Mouse (Mus musculus) midbrain, embryonic 14.5 days (tissue): ENCODE measurements at regions not wholly inside any gene's neighbourhood (a gene's known extent, or its start where the extent isn't known, plus 50 kb on each side); places are given as distances from the start of the nearest gene placed in this dataset.
A peak's percentile ranks its signal among the peaks of the same experiment; 100 is the strongest.

ENCODE experiments used
- ATAC-seq: fragments of 200-750 bp; cut with Nextera tagmentation; 2 replicates; pipeline ENCODE4 v1.8.0; 2017; ENCODE audit warnings: moderate number of reproducible peaks, moderate library complexity; ENCODE audit not compliant: low FRiP score, low TSS enrichment
- DNase-seq: peaks from one replicate; pipeline ENCODE4 v3.0.0-alpha.2; 2015
- H3K27ac ChIP-seq: fragments of 300-500 bp; sonication (generic); replicated peaks from 2 replicates; pipeline ENCODE4 v1.5.1; 2014; ENCODE audit warnings: mild to moderate bottlenecking, low read depth, low read length, moderate library complexity
- H3K27me3 ChIP-seq: fragments of 300-500 bp; sonication (generic); 2 replicates; pipeline ENCODE4 v1.6.1; 2014; ENCODE audit warnings: low read length, control low read depth, mixed read lengths; ENCODE audit not compliant: control insufficient read depth, insufficient read depth
- H3K36me3 ChIP-seq: fragments of 300-500 bp; sonication (generic); 2 replicates; pipeline ENCODE4 v1.6.1; 2014; ENCODE audit warnings: low read length, control low read depth; ENCODE audit not compliant: control insufficient read depth, insufficient read depth
- H3K4me1 ChIP-seq: fragments of 300-500 bp; sonication (generic); 2 replicates; pipeline ENCODE4 v1.6.1; 2014; ENCODE audit warnings: mild to moderate bottlenecking, antibody characterized with exemption, low read length, control low read depth; ENCODE audit not compliant: control insufficient read depth, insufficient read depth
- H3K4me2 ChIP-seq: fragments of 300-500 bp; sonication (generic); 2 replicates; pipeline ENCODE4 v1.6.1; 2014; ENCODE audit warnings: mild to moderate bottlenecking, low read length, moderate library complexity
- H3K4me3 ChIP-seq: fragments of 300-500 bp; sonication (generic); replicated peaks from 2 replicates; pipeline ENCODE4 v1.5.1; 2014; ENCODE audit warnings: low read depth, low read length
- H3K9ac ChIP-seq: fragments of 300-500 bp; sonication (generic); replicated peaks from 2 replicates; pipeline ENCODE4 v1.6.1; 2014; ENCODE audit warnings: mild to moderate bottlenecking, low read length, moderate library complexity
- H3K9me3 ChIP-seq: fragments of 300-500 bp; sonication (generic); 2 replicates; pipeline ENCODE4 v1.6.1; 2016; ENCODE audit warnings: low read length, control low read depth, mixed read lengths; ENCODE audit not compliant: control insufficient read depth
- WGBS: fragments of 180-500 bp; shearing (Covaris S2); extraction: QIAGEN DNeasy Blood & Tissue Kit; methylation state at CpG from one replicate; pipeline ENCODE4 v1.1.7; 2014; 5-methylcytosine and 5-hydroxymethylcytosine counted together

GRCm38 (mm10) chr11:6893734-6894133, 56.3 kb upstream of the Gm11983 start:
- WGBS = 84% methylated on average over 1 of the region's 1 CpGs
- Histone ChIP-seq H3K9ac (no peak overlapping the region), H3K4me3 (no peak overlapping the region), H3K36me3 (no peaks in the 10 kb centered on the region), H3K4me2 (no peak overlapping the region), H3K4me1 (no peaks in the 10 kb centered on the region), H3K9me3 (no peaks in the 10 kb centered on the region), H3K27ac (no peak overlapping the region), H3K27me3 (no peaks in the 10 kb centered on the region)
- DNase-seq (no peak), ATAC-seq (no peak)

- Histone ChIP-seq H3K4me2 (no peak overlapping the region), H3K36me3 (no peaks in the 10 kb centered on the region), H3K27me3 (no peaks in the 10 kb centered on the region), H3K9me3 (no peaks in the 10 kb centered on the region), H3K9ac (no peak overlapping the region), H3K4me3 (no peak overlapping the region), H3K27ac (no peak overlapping the region), H3K4me1 (no peaks in the 10 kb centered on the region)
- no peak for ATAC-seq
- no peak for DNase-seq
- 94% methylated on average over 3 of the region's 3 CpGs for WGBS
Measured at GRCm38 (mm10) chr11:6893063-6893462, 55.6 kb upstream of the Gm11983 start.

GRCm38 (mm10) chr11:6890450-6890849, 53.0 kb upstream of the Gm11983 start:
- Histone ChIP-seq H3K9me3 (no peaks in the 10 kb centered on the region), H3K4me1 (no peaks in the 10 kb centered on the region), H3K9ac (no peak overlapping the region), H3K27ac (no peak overlapping the region), H3K4me3 (no peak overlapping the region), H3K36me3 (no peaks in the 10 kb centered on the region), H3K4me2 (no peak overlapping the region), H3K27me3 (no peaks in the 10 kb centered on the region)
- no peak for ATAC-seq
- 74% methylated on average over 5 of the region's 5 CpGs for WGBS
- DNase-seq = no peak

GRCm38 (mm10) chr11:6889660-6890185, 52.3 kb upstream of the Gm11983 start:
- Histone ChIP-seq H3K36me3 (no peaks in the 10 kb centered on the region), H3K9me3 (no peaks in the 10 kb centered on the region), H3K4me3 (no peak overlapping the region), H3K4me1 (no peaks in the 10 kb centered on the region), H3K27ac (no peak overlapping the region), H3K27me3 (no peaks in the 10 kb centered on the region), H3K9ac (no peak overlapping the region), H3K4me2 (no peak overlapping the region)
- peak; percentile 27 for DNase-seq
- ATAC-seq = no peak
- WGBS = 75% methylated on average over 8 of the region's 8 CpGs

GRCm38 (mm10) chr11:6889120-6889519, 51.7 kb upstream of the Gm11983 start:
- H3K4me2 ChIP-seq = no peak overlapping the region
- H3K4me1 ChIP-seq = no peaks in the 10 kb centered on the region
- no peak overlapping the region for H3K9ac ChIP-seq
- H3K4me3 ChIP-seq = no peak overlapping the region
- H3K27ac ChIP-seq = no peak overlapping the region
- no peaks in the 10 kb centered on the region for H3K9me3 ChIP-seq
- no peaks in the 10 kb centered on the region for H3K27me3 ChIP-seq
- ATAC-seq = no peak
- DNase-seq = no peak
- H3K36me3 ChIP-seq = no peaks in the 10 kb centered on the region
- 96% methylated on average over 5 of the region's 5 CpGs for WGBS
